Mouse (Mus musculus) brain, embryonic 14.5 days (tissue): ENCODE measurements at regions not wholly inside any gene's neighbourhood (a gene's known extent, or its start where the extent isn't known, plus 50 kb on each side); places are given as distances from the start of the nearest gene placed in this dataset.

Source experiments
- CTCF ChIP-seq: fragments of 200-500 bp; IDR thresholded peaks from 2 replicates; pipeline ENCODE4 v1.5.1; 2012; ENCODE audit warnings: inconsistent platforms, mild to moderate bottlenecking, moderate library complexity, borderline replicate concordance; ENCODE audit not compliant: insufficient read depth, insufficient read length; ENCODE audit errors: extremely low read depth
- POLR2A ChIP-seq: fragments of 200-500 bp; IDR thresholded peaks from 2 replicates; pipeline ENCODE4 v1.6.1; 2012; ENCODE audit warnings: mild to moderate bottlenecking, inconsistent platforms, borderline replicate concordance; ENCODE audit not compliant: poor library complexity, insufficient read depth, insufficient read length, severe bottlenecking; ENCODE audit errors: extremely low read depth

- TF ChIP-seq CTCF, result no peak
- no peak for TF ChIP-seq POLR2A
These were observed 67.9 kb upstream of the Tram2 start for GRCm38 (mm10) chr1:21146961-21147360.
